Mouse (Mus musculus): ENCODE measurements around the gene Cacnb4.

DNA sequence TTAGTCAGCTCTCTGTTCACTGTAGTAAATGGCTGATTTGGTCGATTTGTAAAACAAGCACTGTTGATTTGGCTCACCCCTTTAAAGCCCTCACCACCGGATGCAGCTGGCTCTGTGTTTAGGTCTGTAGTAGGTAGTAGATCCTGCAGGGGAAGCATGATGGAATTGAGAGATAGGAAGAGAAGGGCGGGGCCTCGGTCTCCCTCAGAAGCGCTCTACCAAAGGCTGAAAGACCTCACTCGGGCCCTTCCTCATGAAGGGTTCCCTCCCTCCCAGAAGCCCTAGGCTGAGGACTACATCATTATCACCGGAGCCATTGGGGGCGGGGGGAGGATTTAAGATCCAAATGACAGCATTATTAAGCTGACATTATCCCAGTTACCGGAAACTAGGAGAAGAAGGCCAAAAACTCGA lies 297.8 kb downstream of the Cacnb4 start:
- TF ChIP-seq POLR2A (IDR thresholded peaks at IDR 0.05; ENCODE audit: insufficient read depth, low read length) (no peak), CTCF (IDR thresholded peaks at IDR 0.05; ENCODE audit: low read depth, low read length) (no peak), EP300 (IDR thresholded peaks at IDR 0.05; ENCODE audit: insufficient read depth, low read depth, low read length) (no peak)

Measured in ES-Bruce4 (cell line).